ENCODE assay signal across 15 mouse cellular contexts in the genomic region with DNA sequence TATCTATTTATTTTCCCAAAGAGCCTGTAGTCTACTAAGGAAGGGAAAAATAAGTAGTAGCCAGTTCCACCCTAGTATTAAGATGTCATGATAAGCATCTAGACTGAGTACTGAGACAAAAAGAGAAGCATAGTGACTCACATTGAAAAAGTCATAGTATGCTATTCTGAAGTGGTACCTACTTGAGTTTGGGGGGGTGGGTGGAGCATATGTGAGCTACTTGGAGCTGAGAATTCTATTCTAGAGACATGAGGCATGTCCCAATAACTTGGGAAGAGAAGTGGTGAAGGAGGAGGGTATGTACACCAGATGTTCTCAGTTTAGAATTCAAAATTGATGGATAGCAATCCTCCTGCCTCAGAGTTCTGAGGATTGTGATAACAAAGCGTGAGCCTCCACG. TPM values are rescaled to one million over a fixed set of nuclear protein-coding genes. Genes with fewer than 3 reads are reported as not detected.
"Had no signal": no experiment of that assay in that cellular context is flagged by ENCODE, and none has a peak within 500 bp of the region (broad histone marks: within the 10 kb centered on the region; RNA-seq: fewer than 3 reads in every experiment).

No protein-coding gene starts in this region.

- DNase-seq: gastrocnemius, postnatal 14 days; gastrocnemius, postnatal 36 days; heart, adult 11 months; heart, adult 2 months; heart, postnatal 14 days; heart, postnatal 36 days; kidney, adult 11 months; kidney, adult 2 months; kidney, adult 9 months; kidney, postnatal 14 days; kidney, postnatal 36 days; layer of hippocampus, adult 9-11 months; layer of hippocampus, postnatal 36 days; left cerebral cortex, postnatal 4 days had no signal

RNA-seq across cellular contexts. Expression of gene Grm1, which starts 39.6 kb away (rescaled TPM):
- total RNA-seq: liver, adult 2 months had no signal
